Mouse (Mus musculus) ES-CJ7 (cell line): ENCODE measurements around the gene Serhl.
A peak's percentile ranks its signal among the peaks of the same experiment; 100 is the strongest.
"Not testable (repeated sequence)": the region's sequence is repeated elsewhere in the genome, so short reads cannot be mapped to it uniquely, and the experiment has no call there.

Source experiments
- DNase-seq: peaks from one replicate; pipeline ENCODE4 v3.0.0; 2011; ENCODE audit warnings: low read depth, low spot score

Gene Serhl

DNA sequence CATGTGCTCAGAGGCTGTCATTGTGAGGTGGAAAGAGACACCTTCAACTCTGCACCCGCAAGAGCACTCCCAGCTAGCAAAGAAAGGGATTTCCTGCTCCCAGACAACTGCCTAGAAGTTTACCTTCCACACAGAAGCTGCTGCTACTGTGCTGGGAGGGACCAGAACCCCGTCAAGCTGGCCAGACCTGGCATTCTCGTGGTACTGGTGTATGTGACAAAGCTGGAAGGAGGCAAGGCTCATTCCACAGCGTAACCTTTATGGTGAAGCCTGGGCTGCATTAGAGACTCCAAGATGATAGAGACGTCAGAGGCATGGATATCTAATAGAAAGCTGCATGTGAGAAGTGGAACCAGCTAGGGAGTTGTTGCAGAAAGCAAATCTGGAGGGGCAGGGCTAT is 35.3 kb downstream of the Serhl start:
- no peak for DNase-seq

DNA sequence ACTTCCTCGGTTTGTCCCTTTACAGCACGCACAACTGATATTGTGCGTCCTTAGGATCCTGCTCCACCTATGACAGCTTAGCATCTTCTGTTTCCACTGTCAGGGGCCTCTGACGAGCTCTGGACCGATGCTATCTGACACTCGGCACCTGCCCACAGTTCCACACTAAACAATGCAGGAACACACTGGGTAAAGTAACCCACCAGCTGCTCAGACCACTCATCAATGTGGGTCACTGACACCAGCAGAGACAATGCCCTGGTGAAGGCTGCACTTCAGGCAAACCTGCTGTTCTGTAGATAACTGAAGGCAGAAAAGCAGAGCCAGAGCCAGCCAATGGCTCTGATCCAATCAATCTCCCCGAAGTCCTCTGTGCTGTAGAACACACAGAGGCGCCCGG is 37.3 kb downstream of the Serhl start:
- no peak for DNase-seq

DNA sequence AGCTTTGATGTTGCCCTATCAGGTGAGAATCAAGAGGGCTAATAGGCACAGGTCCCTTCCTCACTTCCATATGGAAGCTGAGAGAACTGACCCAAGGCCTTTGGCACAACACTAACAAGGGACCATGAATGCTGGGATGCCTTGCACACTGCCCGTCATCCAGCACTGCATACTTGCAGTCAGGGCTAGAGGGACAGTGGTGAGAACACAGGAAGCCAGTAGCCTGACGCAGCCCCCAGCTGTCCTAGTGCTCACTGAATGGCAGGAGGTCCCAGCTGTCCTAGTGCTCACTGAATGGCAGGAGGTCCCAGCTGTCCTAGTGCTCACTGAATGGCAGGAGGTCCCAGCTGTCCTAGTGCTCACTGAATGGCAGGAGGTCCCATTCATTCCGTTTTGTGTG is 37.7 kb downstream of the Serhl start:
- DNase-seq = not testable (repeated sequence)

DNA sequence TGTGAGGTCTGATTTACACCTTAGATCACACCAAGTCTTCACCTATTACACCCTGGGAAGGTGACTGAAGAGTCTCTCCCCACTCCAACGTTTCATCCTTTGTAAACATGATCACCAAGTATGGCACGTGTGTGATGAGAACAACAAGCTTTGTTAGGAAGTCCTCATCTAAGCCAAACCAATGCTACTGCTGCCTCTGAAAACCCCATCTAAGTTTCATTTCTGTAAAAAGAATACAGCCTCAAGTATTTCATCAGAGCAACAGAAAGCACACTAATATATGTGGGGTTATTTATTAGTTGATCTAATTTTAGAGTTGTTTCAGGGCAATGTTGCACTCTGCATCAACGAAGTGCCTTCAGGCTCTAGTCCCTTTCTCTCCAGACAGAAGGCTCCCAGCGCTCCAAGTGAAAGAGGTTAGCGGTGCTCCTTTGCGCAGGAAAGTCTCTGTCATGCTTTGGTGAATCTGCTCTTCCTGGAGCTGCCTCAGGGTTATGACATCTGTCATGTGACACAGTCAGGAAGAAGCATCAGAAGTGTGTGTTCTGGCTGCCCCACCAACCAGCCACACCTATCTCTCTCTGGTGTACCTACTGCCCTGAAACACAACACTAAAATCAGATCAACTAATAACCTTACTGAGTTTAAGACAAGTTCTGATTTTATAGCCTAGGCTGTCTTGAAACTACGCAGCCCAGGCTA is 40.4 kb downstream of the Serhl start:
- no peak for DNase-seq

DNA sequence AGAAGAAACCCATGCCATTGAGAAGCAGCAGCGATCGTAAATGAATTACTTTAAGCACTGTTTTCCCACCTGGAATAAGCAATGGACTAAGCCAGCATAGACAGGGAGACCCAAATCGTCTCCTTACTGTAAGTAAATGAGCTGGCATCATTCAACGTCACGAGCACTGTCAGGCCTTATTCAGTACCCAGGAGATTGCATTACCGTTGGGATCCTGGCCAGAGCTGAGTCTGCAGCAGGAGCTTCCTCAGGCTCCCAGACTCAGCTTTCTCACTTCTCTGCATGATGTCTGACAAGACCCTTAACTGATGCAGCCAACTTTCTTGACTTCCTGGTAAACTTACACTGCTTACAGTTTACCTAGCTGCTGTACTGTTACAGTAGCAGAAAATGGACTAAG is 45.4 kb downstream of the Serhl start:
- no peak for DNase-seq

DNA sequence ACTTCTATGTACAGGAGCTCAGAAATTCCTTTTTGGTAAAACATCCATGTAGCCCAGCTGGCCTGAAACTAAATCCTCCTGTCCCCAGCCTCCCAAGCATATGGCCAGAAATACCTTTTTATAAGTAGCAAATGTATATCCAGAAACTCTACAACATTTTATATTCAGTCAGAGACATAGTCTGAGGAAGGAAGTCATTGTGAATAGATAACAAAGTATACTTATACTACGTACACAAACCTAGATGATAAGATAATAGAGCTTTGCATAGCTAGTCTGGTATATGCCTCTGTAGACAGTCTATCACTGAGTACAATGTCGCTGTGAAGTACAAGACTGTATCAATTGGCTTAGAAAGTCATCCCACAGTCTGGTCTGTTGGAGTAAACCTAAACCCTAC is 46.3 kb downstream of the Serhl start:
- DNase-seq = no peak

DNA sequence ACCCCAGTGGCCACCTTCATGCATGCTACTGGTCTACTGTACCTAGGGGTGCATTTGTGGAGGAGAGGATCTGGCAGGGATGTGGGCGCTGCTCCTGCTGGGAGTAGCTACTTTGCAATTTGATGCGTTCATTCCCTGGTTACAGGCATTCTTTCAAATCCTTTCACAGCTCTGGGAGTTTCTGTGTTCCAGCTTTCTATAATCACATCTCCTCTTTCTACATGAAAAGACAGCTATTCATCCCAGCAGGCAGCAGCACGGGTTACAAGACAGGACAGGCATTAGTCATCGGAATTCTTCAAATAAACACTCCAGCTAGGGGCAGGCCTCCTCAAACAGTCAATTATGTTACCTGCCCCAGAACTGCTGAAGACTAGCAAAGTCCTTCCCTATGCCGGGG is 53.6 kb downstream of the Serhl start:
- DNase-seq = no peak

DNA sequence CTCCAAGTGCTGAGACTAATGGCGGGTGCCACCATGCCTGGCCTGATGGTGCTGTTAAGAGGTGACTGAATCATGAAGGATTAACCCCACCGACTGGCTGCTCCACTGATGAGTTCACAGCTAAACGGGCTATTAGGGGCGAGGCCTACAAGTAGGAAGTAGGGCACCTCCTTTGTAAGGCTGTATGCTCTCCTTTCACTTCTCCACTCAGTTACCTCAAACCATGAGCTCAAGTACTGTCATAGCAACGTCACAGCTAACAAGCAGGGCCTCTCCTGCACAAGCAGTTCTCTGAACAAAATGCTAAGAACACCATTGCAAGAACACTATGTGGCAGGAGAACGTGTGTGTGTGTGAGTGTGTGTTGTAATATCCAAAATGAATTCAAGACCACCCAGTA is 56.2 kb downstream of the Serhl start:
- DNase-seq = no peak

DNA sequence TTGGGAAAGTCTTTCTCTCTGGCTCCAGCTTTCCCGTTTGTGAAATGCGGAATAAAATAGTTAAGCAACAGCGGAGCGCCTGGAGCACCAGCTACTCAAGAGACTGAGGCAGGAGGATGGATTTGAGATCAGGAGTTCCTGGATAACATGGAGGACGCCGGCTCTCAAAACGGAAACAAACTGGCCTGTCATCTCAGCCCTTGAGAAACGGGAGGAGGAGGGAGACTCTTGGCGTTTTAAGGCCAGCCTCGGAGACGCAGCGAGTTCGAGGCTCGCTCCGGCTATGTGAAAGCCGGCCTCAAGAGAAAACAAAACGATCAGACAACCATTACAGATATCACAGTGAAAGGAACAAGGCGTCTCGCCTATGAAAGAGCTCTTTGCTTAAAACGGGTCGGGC is 59.1 kb downstream of the Serhl start:
- DNase-seq = peak; percentile 29

DNA sequence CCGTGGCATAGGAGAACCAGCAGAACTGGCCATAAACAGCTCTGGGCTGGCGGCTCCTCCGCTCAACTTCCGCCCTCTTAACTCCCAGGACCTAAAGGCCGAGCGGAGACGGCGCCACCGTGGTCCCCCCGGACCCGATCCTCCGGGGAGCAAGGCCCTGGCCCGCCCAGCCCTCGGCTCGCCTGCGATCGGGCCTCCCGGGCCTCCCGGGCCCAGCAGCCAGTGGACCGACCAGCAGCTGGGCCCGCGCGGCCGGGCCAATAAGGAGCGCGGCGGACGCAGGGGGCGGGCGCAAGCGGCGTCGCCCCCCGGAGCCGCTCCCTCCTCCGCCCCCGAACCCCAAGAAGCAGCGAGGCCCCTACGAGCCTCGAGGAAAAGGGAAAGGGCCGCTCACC is 59.5 kb downstream of the Serhl start:
- no peak for DNase-seq

DNA sequence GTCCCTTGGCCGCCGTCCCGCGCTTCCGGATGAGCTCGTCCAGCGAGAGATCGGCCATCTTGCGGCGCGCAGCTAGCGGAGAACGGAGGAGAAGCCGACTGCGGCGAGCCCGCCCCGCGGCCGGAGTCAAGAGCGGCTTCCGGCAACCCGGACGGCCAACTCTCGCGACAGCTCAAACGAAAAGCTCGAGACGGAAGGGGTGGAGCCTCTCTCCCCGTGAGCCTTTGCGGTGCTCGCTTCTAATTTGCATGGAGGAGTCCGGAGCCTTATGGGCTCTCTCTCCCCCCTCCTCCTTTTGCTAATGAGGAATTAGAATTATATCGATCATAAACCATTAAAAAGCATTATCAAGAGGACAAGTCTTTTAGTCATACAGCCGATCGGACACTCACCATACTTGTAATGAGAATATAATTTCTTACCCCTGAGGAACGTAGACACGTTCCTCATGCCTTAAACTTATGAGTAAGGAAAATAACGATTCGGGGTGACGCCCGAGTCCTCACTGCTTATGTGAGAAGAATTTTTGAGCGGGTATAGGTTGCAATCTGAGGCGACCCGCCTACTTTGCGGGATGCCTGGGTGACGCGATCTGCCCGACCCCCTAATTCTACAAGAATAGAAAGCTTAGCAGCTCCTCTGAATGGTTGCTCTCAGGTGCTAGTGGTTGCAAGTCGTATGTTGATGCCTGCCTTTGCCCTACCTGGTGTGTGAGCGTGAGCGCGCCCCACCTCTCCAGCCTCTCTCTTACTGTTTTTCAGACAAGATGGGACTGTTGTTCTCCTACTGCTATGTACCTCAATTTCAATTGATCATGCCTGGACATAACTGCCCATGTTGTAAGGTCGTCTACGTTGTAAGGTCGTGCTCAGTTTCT is 60.1 kb downstream of the Serhl start, which contains the start of gene Poldip3:
Poldip3 (minus strand) TSS at position 189 of the 877 bp plus-strand sequence.
- peak; percentile 98 for DNase-seq

DNA sequence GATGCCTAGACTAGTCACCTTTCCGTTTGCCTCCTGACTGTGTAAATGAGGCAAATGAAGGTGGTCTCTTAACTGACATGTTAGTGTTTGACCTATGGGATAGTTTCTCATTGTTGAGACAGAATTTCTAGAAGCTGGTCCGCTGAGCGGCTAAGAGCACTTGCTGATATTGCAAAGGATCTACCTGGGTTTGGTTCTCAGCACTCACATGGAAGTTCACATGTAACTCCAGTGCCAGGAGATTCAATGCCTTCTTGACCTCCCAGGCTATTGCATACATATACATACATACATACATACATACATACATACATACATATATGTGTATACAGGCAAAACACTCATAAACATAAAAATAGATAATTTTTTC is 60.8 kb downstream of the Serhl start:
- DNase-seq = no peak

DNA sequence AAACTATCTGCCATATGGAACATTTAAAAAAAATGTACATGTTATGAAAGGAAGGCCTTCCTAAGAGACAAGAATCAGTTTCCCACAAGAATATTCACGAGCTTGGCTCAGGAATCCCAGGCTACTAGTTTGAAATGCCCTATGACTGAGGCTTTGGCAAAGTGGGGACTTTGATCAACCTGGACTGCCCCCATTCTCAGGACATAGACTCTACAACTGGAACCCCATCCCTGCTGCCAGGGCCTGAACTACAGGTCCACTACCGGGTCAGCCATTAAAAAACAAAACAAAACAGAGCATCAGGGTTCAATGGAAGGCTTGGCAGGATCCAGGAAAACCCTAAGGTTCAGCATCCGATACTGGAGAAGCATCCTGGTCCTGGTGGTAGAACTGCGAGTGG is 61.4 kb downstream of the Serhl start:
- no peak for DNase-seq

DNA sequence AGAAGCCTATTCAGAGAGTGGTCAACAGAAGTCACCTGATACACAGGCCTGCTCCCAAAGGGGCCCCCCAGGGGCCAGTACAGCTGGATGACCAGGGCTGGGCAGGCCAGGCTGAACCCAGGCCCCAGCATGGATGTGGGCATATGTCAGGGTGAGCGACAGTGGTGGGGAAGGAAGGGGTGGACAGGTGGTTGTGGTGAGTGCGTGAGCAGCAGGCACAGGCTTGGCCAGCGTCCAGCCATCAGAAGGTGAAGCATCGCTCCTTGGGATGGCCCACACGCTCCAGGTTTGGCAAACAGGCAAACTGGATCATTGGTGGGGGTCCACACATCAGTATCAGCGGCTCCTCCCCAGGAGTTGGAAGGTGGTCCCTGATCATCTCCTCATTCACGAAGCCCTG is 65.0 kb downstream of the Serhl start:
- DNase-seq = no peak

DNA sequence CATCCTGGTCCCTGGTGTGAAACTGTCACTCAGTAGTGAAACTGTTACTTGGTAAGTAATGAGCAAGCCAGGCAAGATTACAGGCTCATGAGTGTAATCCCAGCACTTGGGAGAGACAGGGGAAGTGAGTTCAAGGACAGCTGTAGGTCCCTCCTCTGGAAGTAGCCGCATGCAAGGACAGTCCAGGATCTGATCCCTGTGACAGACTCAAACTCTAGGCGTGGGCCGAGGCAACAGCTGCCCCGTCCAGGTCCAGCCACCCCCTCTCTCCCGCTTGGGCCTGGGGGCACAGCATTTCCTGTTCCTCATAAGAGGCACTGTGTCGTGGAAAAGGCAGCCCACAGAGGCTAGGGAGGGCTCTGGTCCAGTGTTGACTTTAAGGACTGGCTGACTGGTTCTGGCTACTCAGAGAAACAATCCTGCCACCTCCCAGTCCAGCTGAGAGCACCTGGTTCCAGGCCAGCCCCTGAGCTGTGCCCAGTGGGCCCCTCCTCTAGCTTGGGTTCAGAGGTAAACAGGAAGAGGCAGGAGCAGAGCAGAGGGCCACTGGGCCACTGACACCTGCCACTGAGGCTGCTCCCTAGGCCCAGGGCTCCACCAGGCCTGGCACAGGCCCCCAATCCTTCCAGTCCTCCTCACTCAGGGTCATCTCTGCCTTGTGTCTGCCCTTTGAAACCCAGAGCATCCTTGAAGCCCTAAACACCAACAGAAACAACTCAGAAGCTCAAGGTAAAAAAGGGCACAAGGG is 66.5 kb downstream of the Serhl start:
- DNase-seq = no peak

DNA sequence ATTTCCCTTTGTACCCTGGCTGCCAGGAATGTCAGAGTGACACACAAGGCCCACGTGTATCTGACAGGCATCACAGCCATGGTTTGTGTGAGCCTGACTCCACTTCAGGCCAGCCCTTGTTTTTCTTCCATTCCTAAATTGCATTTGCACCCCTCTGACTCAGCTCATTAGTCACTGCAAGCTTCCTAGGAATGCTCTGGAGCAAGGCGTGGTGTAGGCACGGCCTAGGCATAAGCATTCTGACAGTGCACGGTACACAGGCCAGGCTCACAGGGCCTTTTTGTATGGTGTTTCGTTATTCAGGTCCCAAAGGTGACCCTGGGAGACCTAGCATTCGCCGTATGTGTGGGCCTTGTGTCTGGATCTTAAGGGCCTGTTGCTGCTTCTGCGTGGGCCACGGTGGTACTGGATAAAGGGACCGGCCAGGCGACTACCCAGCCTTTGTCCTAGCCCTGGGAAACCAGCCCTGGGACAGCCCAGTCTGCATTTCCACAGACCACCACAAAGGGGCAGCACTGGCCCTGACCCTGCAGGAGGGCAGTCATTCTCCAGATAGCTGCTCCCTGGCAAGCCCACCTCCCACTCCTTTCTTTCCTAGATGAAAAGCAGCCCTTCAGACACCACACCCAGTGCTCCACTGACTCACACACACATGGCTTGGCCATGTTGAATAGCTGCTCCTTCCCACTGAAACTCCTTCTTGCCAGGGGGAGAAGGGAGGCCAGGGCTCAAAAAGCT is 67.8 kb downstream of the Serhl start:
- DNase-seq = peak; percentile 86

DNA sequence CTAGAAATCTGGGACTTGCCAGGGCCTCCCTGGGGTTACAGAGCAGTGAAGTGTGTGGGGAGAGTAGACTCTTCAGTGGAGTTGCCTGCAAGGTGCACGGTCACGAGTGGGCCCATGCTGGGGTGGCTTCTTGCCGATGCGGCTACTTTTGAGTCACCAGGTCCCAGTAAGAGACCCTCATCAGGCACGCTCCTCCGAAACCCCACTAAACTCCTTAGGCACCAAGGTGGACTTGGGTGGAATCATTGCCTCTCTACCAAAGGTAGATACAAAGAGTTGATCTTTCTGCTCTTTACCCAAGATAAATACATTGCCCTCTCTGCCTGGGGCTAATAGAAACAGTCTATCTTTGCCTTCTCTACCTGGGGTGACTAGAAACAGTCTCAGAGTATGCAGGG is 68.4 kb downstream of the Serhl start:
- DNase-seq = no peak

DNA sequence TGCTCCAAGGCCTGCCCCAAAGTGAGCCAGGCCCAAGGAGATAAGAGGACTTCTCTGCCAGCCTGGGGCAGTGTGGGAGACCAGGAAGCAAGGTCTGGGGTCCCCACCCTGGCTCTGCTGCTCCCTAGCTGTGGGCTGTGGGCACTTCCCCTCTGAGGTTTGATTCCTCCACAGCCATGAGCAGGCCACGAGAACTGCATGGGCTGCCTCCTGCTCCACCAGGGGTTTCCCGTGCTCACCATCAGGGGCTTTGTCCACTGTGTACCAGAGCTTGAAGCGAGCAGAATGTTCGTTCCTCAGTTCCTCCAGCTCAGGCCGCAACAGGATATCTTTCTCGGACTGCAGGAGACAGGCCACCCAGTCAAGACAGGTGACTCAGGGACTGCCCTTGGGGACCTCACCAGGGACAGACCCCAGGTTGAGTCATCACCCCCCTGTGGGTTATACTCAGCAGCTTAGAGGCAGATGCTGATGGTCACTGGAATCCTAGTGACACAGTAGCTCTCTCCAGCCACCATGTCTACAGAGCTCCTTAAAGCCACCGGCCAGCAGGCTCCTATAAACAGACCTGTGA is 69.4 kb downstream of the Serhl start:
- DNase-seq = no peak

DNA sequence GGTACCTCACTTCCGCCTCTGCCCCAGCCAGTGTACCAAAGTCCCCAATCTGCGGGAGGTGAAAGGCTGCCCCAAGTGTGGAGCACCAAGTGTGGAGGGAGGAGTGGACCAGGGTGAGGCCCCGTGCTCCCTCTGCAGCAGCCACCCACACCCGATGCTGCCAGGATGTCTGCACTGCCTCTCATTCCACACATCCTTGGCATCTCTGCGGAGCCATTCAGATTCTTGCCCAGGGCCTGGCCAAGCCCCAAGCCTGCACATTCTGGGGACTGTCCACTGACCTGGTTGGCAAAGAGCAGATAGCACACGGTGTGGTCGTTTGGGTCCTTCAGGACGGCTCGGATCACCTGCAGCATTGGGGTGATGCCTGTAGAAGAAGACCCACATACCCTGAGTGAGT is 70.5 kb downstream of the Serhl start:
- no peak for DNase-seq

DNA sequence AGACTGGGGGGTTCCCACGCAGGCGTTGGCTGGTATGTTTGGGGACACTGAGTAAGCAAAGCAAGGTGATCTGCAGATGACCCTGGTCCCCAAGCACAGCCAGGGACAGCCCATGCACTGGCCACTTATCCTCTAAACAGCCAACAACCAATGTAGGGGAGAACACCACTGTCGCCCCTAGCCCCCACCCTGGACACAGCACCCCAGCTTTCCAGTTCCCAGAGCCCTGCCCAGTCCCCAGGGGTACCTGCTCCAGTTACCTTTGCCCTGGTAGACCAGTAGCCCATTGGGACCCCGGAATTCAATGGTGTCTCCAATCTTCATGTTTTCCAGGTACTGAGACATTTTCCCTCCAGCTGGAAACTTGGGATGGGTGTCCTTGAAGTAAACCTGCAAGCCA is 71.3 kb downstream of the Serhl start:
- DNase-seq = no peak

DNA sequence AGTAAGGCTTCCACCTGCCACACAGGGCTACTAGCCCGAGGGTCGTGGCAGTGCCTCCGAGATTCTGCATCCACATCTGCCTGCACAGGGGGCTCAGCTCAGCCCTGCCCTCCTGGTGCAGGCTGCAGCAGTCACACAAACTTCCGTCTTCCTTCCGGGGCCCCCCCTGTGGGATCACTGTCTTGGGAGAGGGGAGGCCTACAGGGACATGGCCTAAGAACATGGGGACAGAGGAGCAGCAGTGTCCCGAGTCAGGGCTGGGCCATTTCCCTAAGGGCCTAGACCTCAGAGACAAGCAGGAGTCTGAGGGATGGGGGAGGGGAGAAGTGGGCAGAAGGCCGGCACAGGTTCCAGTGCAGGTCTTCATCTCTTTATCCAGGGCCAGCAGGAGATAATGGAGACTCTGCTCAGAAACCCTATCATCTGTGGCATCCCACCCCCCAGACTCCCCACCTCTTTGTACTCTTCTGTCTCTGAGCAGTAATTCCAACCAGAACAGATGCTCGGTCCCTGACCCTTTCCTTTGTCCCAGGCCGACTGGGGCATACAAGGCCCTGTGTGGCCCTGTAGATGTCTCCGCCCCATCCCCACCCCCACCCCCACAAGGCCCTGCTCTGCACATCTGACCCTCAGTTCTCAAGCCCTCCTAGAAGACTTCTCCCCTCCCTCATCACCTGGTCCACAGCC is 71.9 kb downstream of the Serhl start:
- no peak for DNase-seq
